Mouse (Mus musculus): Measurements from ENCODE around the gene Atp5c1.

- TF ChIP-seq CTCF (IDR thresholded peaks at IDR 0.05; ENCODE audit: borderline replicate concordance, extremely low read depth, insufficient read depth, insufficient read length) (peak; percentile 74; the same call in 1 of the 2 replicates), POLR2A (IDR thresholded peaks at IDR 0.05; ENCODE audit: borderline replicate concordance, extremely low read depth, insufficient read depth, insufficient read length, poor library complexity, severe bottlenecking) (no peak)
Observed at GRCm38 (mm10) chr2:10101180-10101579, 20.9 kb upstream of the Atp5c1 start.
